Mouse (Mus musculus) testis, adult 2 months (tissue): ENCODE results near the gene Clec2l. TPM values are rescaled to one million over a fixed set of nuclear protein-coding genes. Genes with fewer than 3 reads are reported as not detected.
A peak's percentile ranks its signal among the peaks of the same experiment; 100 is the strongest.

Source experiments
- H3K27ac ChIP-seq: fragments of 200-500 bp; 2 replicates; pipeline ENCODE4 v1.5.1; 2012; ENCODE audit warnings: low read depth, low read length; ENCODE audit not compliant: control insufficient read depth, insufficient read depth
- H3K27me3 ChIP-seq: fragments of 200-500 bp; 2 replicates; pipeline ENCODE4 v1.6.1; 2012; ENCODE audit warnings: mild to moderate bottlenecking, low read length, moderate library complexity; ENCODE audit not compliant: control insufficient read depth, insufficient read depth
- H3K36me3 ChIP-seq: fragments of 200-500 bp; 2 replicates; pipeline ENCODE4 v1.6.1; 2012; ENCODE audit warnings: mild to moderate bottlenecking, low read length; ENCODE audit not compliant: control insufficient read depth, insufficient read depth
- H3K4me1 ChIP-seq: fragments of 200-500 bp; 2 replicates; pipeline ENCODE4 v1.6.1; 2012; ENCODE audit warnings: low read length; ENCODE audit not compliant: control insufficient read depth, insufficient read depth
- H3K4me3 ChIP-seq: fragments of 200-500 bp; 2 replicates; pipeline ENCODE4 v1.5.1; 2012; ENCODE audit warnings: low read depth, mild to moderate bottlenecking, low read length, moderate library complexity, mixed read lengths; ENCODE audit not compliant: control insufficient read depth
- CTCF ChIP-seq: fragments of 200-500 bp; IDR thresholded peaks from 2 replicates; pipeline ENCODE4 v1.5.1; 2012; ENCODE audit warnings: low read depth, mild to moderate bottlenecking, inconsistent platforms, low read length, moderate library complexity; ENCODE audit not compliant: control insufficient read depth, insufficient read depth, insufficient replicate concordance
- POLR2A ChIP-seq: fragments of 200-500 bp; IDR thresholded peaks from 2 replicates; pipeline ENCODE4 v1.6.1; 2012; ENCODE audit warnings: low read depth, mild to moderate bottlenecking, inconsistent platforms, low read length, moderate library complexity; ENCODE audit not compliant: control insufficient read depth
- polyA plus RNA-seq: library from polyadenylated mRNA; depleted of rRNA; stranded (reverse); fragments of >200 nt; gene quantifications from 2 replicates; pipeline ENCODE4 v1.2.3, GENCODE M21; 2012

The Clec2l gene
- polyA plus RNA-seq, 1 experiment, result 0.41 TPM

DNA sequence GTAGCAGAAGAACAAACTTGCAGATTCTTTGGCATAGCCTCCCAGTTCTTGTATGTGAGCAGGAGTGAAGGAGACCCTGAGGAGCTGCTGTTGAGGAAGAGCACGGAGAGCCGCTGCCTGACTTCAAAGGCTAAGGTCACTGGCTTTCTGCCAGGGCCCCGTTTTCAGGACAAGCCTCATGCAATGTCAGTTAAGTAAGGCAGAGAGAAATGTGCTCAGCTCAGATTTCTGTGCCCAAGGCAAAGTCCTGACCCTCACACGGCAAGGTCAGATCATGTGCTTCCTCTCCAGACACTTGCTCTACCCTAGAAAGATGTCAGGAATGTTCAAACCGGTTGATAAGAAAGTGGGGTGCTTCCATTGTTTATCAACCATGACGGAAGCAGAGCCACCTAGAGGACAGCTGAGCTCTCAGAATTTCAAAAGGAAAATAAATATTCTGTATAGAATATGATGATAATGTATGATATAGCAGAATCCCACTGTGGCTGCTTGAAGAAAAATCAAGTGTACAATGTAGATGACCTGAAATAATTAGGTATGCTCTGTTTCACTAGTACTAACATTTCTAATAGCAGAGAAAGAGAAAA, 40.0 kb downstream of the Clec2l start:
- no peak for TF ChIP-seq CTCF
- no peak for TF ChIP-seq POLR2A
- H3K4me1 ChIP-seq, result no peaks in the 10 kb centered on the region
- peak overlapping the region; percentile 25 for H3K27ac ChIP-seq
- H3K27me3 ChIP-seq, result no peaks in the 10 kb centered on the region
- H3K4me3 ChIP-seq, result peak overlapping the region; percentile 84
- H3K36me3 ChIP-seq, result peaks cover 5% of the 10 kb centered on the region; the same call in 1 of the 2 replicates

DNA sequence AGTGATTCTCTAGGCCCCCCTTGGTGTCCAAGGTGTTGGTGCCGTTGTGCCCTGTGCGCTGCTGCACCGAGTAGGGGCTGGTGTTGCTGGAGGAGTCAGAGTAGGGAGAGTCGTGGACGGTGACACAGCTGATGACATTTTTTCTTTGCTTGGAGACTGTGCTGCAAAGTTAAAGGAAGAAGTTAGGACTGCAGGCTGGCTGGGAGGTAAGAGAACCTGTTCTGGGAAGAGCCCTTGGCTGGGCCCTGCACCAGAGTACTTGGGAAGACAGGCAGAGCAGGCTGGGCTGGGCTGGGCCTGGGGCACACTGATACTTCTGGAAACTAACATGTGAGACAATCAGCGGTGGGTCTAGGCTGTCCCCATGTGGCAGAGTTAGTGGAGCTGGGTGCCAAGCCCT, 40.7 kb downstream of the Clec2l start:
- TF ChIP-seq CTCF (no peak), POLR2A (no peak)
- no peak overlapping the region for H3K27ac ChIP-seq
- H3K36me3 ChIP-seq, result peaks cover 5% of the 10 kb centered on the region; the same call in 1 of the 2 replicates
- H3K4me1 ChIP-seq, result no peaks in the 10 kb centered on the region
- peak overlapping the region; percentile 77 for H3K4me3 ChIP-seq
- H3K27me3 ChIP-seq, result no peaks in the 10 kb centered on the region

GRCm38 (mm10) chr6:38704264-38704984, 41.6 kb downstream of the Clec2l start:
- Histone ChIP-seq H3K4me3 (peak overlapping the region; percentile 77), H3K27me3 (no peaks in the 10 kb centered on the region), H3K27ac (no peak overlapping the region), H3K4me1 (no peaks in the 10 kb centered on the region), H3K36me3 (peaks cover 4% of the 10 kb centered on the region; the same call in 1 of the 2 replicates)
- no peak for TF ChIP-seq CTCF
- no peak for TF ChIP-seq POLR2A

- Histone ChIP-seq H3K4me1 (no peaks in the 10 kb centered on the region), H3K27ac (no peak overlapping the region), H3K36me3 (peaks cover 1% of the 10 kb centered on the region; the same call in 1 of the 2 replicates), H3K4me3 (no peak overlapping the region), H3K27me3 (no peaks in the 10 kb centered on the region)
- TF ChIP-seq POLR2A (no peak), CTCF (no peak)
Measured at GRCm38 (mm10) chr6:38710449-38710848, 47.6 kb downstream of the Clec2l start.

GRCm38 (mm10) chr6:38713957-38714898, 51.4 kb downstream of the Clec2l start:
- no peaks in the 10 kb centered on the region for H3K4me1 ChIP-seq
- H3K36me3 ChIP-seq, result peaks cover 3% of the 10 kb centered on the region
- H3K27me3 ChIP-seq, result no peaks in the 10 kb centered on the region
- no peak overlapping the region for H3K27ac ChIP-seq
- no peak for TF ChIP-seq CTCF
- TF ChIP-seq POLR2A, result no peak
- H3K4me3 ChIP-seq, result no peak overlapping the region

DNA sequence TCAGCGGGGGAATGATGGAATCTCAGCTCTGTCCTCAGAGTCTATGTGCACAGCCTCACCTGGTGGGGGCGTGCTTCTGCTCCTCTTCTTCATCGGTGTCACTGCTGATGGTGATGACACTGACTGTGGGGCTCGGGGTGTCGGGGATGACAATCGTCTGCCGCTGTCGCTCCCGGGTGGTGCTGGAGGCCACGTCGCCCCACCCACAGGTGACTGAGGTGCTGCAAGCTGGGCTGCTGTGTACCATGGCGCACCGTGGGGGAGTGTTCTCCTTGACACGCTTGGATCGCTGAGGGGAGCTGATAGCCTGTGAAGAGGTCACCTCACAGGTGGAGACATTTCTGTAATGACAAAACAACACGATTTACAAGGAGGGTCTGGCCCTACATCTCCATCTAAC, 53.0 kb downstream of the Clec2l start:
- Histone ChIP-seq H3K36me3 (peaks cover 3% of the 10 kb centered on the region), H3K4me3 (no peak overlapping the region), H3K4me1 (no peaks in the 10 kb centered on the region), H3K27ac (no peak overlapping the region), H3K27me3 (no peaks in the 10 kb centered on the region)
- TF ChIP-seq POLR2A, result no peak
- TF ChIP-seq CTCF, result no peak

GRCm38 (mm10) chr6:38718625-38719024, 55.8 kb downstream of the Clec2l start:
- Histone ChIP-seq H3K36me3 (peaks cover 1% of the 10 kb centered on the region), H3K4me1 (no peaks in the 10 kb centered on the region)

More at GRCm38 (mm10) chr6:38718625-38719024, 55.8 kb downstream of the Clec2l start:
- Histone ChIP-seq H3K27me3 (no peaks in the 10 kb centered on the region), H3K27ac (no peak overlapping the region), H3K4me3 (peak overlapping the region; percentile 40)
- TF ChIP-seq CTCF (no peak), POLR2A (no peak; the same call in 1 of the 2 replicates)
